Mouse (Mus musculus): ENCODE results near the gene Ripor2. TPM values are rescaled to one million over a fixed set of nuclear protein-coding genes. Genes with fewer than 3 reads are reported as not detected.

The Ripor2 gene
- polyA plus RNA-seq, 1 experiment from 2014 or later = 4.4 TPM

DNA sequence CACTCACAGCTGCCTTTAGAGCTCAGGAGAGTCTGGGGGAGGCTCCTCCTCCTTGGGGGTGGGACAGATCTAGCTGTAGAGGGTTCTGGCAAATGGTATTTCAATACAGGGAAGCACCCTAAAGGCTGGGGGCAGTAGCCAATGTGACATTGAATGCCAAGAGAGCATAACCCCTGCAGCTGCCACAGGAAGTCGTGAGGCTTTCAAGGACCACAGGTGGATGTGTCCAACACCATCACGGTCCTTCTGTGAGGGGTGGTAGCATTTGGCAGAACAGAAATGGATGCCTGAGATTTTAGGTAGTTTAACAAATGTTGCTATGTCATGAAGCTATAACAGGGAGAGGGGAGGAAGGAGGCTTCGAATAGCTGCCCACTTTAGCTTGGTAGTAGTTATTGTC is 63.2 kb downstream of the Ripor2 start:
- WGBS (ENCODE audit: insufficient replicate concordance) = 59% methylated on average over 3 of the region's 3 CpGs
- no peak overlapping the region for H3K27ac ChIP-seq (ENCODE audit: low read length)
- no peaks in the 10 kb centered on the region; the same call in 1 of the 2 replicates for H3K27me3 ChIP-seq (ENCODE audit: control insufficient read depth, insufficient read depth, low read depth, low read length)
- no peaks in the 10 kb centered on the region for H3K36me3 ChIP-seq (ENCODE audit: control insufficient read depth, insufficient read depth)
- no peak for ATAC-seq (ENCODE audit: low read depth)
- peaks cover 2% of the 10 kb centered on the region; the same call in 1 of the 2 replicates for H3K4me1 ChIP-seq (ENCODE audit: control insufficient read depth, low read depth, low read length)
- H3K9me3 ChIP-seq (replicated peaks; ENCODE audit: control insufficient read depth, low read length) = no peaks in the 10 kb centered on the region
- H3K9ac ChIP-seq (ENCODE audit: low read depth, low read length) = no peak overlapping the region
- no peak overlapping the region for H3K4me2 ChIP-seq (ENCODE audit: low read depth, low read length)
- no peak overlapping the region for H3K4me3 ChIP-seq (ENCODE audit: low read depth, low read length)

DNA sequence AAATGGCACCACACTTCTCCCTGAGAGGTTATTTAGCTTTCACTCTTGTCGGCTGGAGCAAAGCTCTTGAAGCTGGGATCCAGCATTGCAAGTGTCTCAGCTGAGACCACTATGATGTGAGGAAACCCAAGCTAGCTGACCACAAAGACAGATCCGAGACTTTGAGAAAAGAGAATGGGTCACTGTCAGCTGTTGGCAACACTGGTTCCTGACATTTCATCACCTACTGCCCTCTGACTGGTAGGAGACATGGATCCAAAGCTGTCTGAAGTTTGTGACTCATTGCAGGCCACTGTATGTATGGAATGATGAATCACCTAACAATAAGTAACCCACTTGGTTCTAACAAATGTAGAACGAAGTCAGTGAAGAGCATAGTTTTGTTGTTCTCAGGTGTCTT is 64.3 kb downstream of the Ripor2 start:
- Histone ChIP-seq H3K27ac (ENCODE audit: low read length) (no peak overlapping the region), H3K4me1 (ENCODE audit: control insufficient read depth, low read depth, low read length) (peaks cover 2% of the 10 kb centered on the region; the same call in 1 of the 2 replicates), H3K9me3 (replicated peaks; ENCODE audit: control insufficient read depth, low read length) (no peaks in the 10 kb centered on the region), H3K27me3 (ENCODE audit: control insufficient read depth, insufficient read depth, low read depth, low read length) (no peaks in the 10 kb centered on the region), H3K36me3 (ENCODE audit: control insufficient read depth, insufficient read depth) (no peaks in the 10 kb centered on the region), H3K4me3 (ENCODE audit: low read depth, low read length) (no peak overlapping the region), H3K9ac (ENCODE audit: low read depth, low read length) (no peak overlapping the region), H3K4me2 (ENCODE audit: low read depth, low read length) (no peak overlapping the region)
- ATAC-seq (ENCODE audit: low read depth) = no peak
- WGBS (ENCODE audit: insufficient replicate concordance) = 41% methylated on average over 3 of the region's 3 CpGs

DNA sequence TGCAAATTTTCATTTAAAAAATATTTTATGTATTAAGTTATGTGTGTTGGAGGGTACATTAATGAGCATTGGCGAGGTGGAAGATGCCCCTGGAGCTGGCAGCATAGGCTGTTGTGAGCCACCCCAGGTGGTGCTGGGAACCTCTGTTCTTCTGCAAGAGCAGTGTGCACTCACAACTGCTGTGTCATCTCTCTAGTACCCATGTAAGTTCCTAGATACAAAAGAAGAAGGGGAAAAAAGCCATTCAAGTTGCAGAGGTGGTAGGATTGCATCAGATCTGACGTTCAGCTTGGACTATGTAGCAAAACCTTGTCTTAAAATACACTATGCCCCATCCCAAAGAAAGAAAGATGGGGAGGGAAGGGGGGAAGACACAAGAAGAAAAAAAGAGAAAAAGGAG is 65.5 kb downstream of the Ripor2 start:
- no peak overlapping the region for H3K9ac ChIP-seq (ENCODE audit: low read depth, low read length)
- H3K4me1 ChIP-seq (ENCODE audit: control insufficient read depth, low read depth, low read length) = no peaks in the 10 kb centered on the region
- 55% methylated on average over 2 of the region's 2 CpGs for WGBS (ENCODE audit: insufficient replicate concordance)
- H3K27me3 ChIP-seq (ENCODE audit: control insufficient read depth, insufficient read depth, low read depth, low read length) = no peaks in the 10 kb centered on the region
- H3K4me3 ChIP-seq (ENCODE audit: low read depth, low read length) = no peak overlapping the region
- no peak for ATAC-seq (ENCODE audit: low read depth)
- no peak overlapping the region for H3K27ac ChIP-seq (ENCODE audit: low read length)
- no peaks in the 10 kb centered on the region for H3K9me3 ChIP-seq (replicated peaks; ENCODE audit: control insufficient read depth, low read length)
- H3K4me2 ChIP-seq (ENCODE audit: low read depth, low read length) = no peak overlapping the region
- H3K36me3 ChIP-seq (ENCODE audit: control insufficient read depth, insufficient read depth) = no peaks in the 10 kb centered on the region

DNA sequence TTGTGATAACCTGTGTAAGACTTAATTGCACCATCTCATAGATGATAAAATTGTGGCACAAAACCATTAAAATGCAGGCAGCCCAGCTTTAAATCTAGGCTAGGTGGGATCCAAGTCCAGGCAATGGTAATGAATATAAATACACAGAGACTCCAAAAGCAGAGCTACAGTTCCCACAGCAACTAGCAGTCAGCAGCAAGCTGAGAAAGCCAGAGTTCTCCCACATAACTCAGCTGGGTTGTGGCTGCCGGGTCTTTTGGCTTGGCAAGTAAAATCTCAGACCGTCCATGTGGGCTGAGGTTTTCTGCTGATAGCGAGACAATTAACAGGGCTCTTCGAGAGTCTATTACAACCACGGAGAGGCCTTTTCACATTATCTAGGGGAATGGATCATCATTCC is 66.0 kb downstream of the Ripor2 start:
- Histone ChIP-seq H3K9ac (ENCODE audit: low read depth, low read length) (no peak overlapping the region), H3K4me3 (ENCODE audit: low read depth, low read length) (no peak overlapping the region), H3K4me1 (ENCODE audit: control insufficient read depth, low read depth, low read length) (no peaks in the 10 kb centered on the region), H3K27me3 (ENCODE audit: control insufficient read depth, insufficient read depth, low read depth, low read length) (no peaks in the 10 kb centered on the region), H3K4me2 (ENCODE audit: low read depth, low read length) (no peak overlapping the region), H3K36me3 (ENCODE audit: control insufficient read depth, insufficient read depth) (no peaks in the 10 kb centered on the region), H3K9me3 (replicated peaks; ENCODE audit: control insufficient read depth, low read length) (no peaks in the 10 kb centered on the region), H3K27ac (ENCODE audit: low read length) (no peak overlapping the region)
- ATAC-seq (ENCODE audit: low read depth) = no peak
- 29% methylated on average over 5 of the region's 5 CpGs for WGBS (ENCODE audit: insufficient replicate concordance)

DNA sequence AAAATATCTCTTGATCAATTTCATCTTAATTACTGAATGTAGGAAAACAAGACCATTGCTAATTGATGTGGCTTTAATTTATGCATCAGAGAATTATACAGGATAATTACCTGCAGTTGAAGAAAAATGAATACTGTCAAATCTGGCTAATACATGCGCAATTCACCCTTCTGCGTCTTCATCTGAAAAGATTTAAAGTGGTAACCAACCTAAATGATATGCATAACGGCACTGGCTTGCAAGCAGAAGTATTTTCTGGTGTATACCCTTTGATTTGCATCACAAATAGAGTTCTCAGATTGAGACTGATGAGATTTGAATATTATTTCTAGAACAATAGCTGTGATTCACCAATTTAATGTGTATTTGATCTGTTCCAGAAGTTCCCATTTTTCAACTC is 66.7 kb downstream of the Ripor2 start:
- H3K4me1 ChIP-seq (ENCODE audit: control insufficient read depth, low read depth, low read length) = no peaks in the 10 kb centered on the region
- no peak overlapping the region for H3K9ac ChIP-seq (ENCODE audit: low read depth, low read length)
- H3K27ac ChIP-seq (ENCODE audit: low read length) = no peak overlapping the region
- WGBS (ENCODE audit: insufficient replicate concordance) = 76% methylated on average over 3 of the region's 3 CpGs
- no peak overlapping the region for H3K4me2 ChIP-seq (ENCODE audit: low read depth, low read length)
- no peak overlapping the region for H3K4me3 ChIP-seq (ENCODE audit: low read depth, low read length)
- H3K36me3 ChIP-seq (ENCODE audit: control insufficient read depth, insufficient read depth) = no peaks in the 10 kb centered on the region
- no peaks in the 10 kb centered on the region for H3K9me3 ChIP-seq (replicated peaks; ENCODE audit: control insufficient read depth, low read length)
- H3K27me3 ChIP-seq (ENCODE audit: control insufficient read depth, insufficient read depth, low read depth, low read length) = no peaks in the 10 kb centered on the region
- ATAC-seq (ENCODE audit: low read depth) = no peak

DNA sequence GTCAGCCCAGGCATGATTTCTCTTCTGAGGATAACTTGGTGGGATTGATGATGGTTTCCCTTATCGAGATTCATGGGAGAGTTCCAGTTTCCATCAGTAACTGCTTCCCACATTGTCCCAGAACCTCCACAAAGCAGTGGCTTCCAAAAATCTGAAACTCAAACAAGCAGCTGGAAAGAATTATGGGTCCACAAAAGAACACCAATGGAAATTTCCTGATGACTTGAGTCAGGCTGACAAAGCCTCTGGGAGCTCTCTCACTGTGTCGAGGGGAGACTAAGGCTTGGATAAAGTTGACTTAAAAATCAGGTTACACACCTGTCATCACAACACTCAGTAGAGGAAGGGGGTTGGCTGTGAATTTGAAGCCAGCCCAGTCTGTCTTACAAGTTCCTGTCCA is 67.1 kb downstream of the Ripor2 start:
- Histone ChIP-seq H3K4me3 (ENCODE audit: low read depth, low read length) (no peak overlapping the region), H3K4me1 (ENCODE audit: control insufficient read depth, low read depth, low read length) (no peaks in the 10 kb centered on the region), H3K4me2 (ENCODE audit: low read depth, low read length) (no peak overlapping the region), H3K27ac (ENCODE audit: low read length) (no peak overlapping the region), H3K9ac (ENCODE audit: low read depth, low read length) (no peak overlapping the region), H3K36me3 (ENCODE audit: control insufficient read depth, insufficient read depth) (no peaks in the 10 kb centered on the region), H3K9me3 (replicated peaks; ENCODE audit: control insufficient read depth, low read length) (no peaks in the 10 kb centered on the region), H3K27me3 (ENCODE audit: control insufficient read depth, insufficient read depth, low read depth, low read length) (no peaks in the 10 kb centered on the region)
- ATAC-seq (ENCODE audit: low read depth) = no peak
- WGBS (ENCODE audit: insufficient replicate concordance) = 53% methylated on average over 2 of the region's 2 CpGs

DNA sequence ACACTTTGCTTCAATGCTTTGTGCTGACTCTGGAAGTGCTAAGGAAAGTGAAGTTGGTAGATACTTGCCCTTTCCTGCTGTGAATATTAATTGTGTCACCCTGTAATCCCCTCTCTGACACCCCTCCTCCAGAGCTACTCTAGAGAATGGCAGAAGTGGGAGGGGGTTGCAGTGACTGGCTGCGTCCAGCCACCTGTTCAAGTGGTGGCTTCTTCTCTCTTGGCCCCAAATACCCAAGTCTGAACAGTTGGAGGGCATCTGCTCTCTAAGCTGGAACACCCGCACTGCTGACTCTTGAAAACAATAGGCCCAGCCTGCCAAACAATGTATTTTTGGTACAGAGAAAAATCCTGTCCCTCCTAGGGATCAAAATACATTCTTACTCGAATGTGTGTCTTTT is 69.0 kb downstream of the Ripor2 start:
- H3K9ac ChIP-seq (ENCODE audit: low read depth, low read length) = no peak overlapping the region
- no peak for ATAC-seq (ENCODE audit: low read depth)
- H3K4me3 ChIP-seq (ENCODE audit: low read depth, low read length) = no peak overlapping the region
- no peaks in the 10 kb centered on the region for H3K27me3 ChIP-seq (ENCODE audit: control insufficient read depth, insufficient read depth, low read depth, low read length)
- 54% methylated on average over 3 of the region's 3 CpGs for WGBS (ENCODE audit: insufficient replicate concordance)
- H3K4me1 ChIP-seq (ENCODE audit: control insufficient read depth, low read depth, low read length) = no peaks in the 10 kb centered on the region
- no peaks in the 10 kb centered on the region for H3K36me3 ChIP-seq (ENCODE audit: control insufficient read depth, insufficient read depth)
- no peak overlapping the region for H3K4me2 ChIP-seq (ENCODE audit: low read depth, low read length)
- H3K27ac ChIP-seq (ENCODE audit: low read length) = no peak overlapping the region
- H3K9me3 ChIP-seq (replicated peaks; ENCODE audit: control insufficient read depth, low read length) = no peaks in the 10 kb centered on the region

DNA sequence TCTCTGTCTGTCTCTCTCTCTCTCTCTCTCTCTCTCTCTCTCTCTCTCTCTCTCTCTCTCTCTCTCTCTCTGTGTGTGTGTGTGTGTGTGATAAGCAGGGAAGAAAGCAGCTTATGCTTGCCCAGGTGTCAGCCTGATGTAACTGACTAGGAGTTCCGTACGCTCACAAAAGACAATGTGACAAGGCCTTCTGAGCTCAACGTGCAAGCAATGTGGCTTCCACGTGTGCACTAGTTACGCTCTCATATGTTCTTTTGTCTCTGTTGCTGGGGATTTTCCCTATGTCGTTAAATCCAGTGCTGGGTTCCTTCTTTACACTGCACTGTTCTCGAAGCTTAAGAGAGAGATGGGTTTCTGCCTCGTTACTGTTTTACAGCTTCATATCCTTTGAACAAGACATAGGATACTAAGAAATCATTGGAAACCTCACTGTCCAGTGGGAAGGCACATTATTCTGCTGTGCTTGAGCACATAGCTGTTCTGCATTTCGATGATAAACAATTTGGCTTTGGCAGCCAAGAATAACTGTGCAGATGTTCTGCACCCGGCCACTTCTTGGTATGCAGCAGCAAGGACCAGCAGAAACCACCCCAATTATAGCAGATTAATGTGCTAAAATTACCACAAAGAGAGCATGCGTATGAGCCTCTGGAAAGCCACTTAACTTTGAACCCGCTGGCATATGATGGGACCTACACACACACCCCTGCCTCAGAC is 73.1 kb downstream of the Ripor2 start:
- H3K4me2 ChIP-seq (ENCODE audit: low read depth, low read length) = no peak overlapping the region
- H3K36me3 ChIP-seq (ENCODE audit: control insufficient read depth, insufficient read depth) = no peaks in the 10 kb centered on the region
- H3K4me3 ChIP-seq (ENCODE audit: low read depth, low read length) = no peak overlapping the region
- H3K4me1 ChIP-seq (ENCODE audit: control insufficient read depth, low read depth, low read length) = no peaks in the 10 kb centered on the region
- H3K9ac ChIP-seq (ENCODE audit: low read depth, low read length) = no peak overlapping the region
- no peaks in the 10 kb centered on the region for H3K9me3 ChIP-seq (replicated peaks; ENCODE audit: control insufficient read depth, low read length)
- no peaks in the 10 kb centered on the region for H3K27me3 ChIP-seq (ENCODE audit: control insufficient read depth, insufficient read depth, low read depth, low read length)
- WGBS (ENCODE audit: insufficient replicate concordance) = 42% methylated on average over 12 of the region's 12 CpGs
- no peak overlapping the region for H3K27ac ChIP-seq (ENCODE audit: low read length)
- no peak for ATAC-seq (ENCODE audit: low read depth)

DNA sequence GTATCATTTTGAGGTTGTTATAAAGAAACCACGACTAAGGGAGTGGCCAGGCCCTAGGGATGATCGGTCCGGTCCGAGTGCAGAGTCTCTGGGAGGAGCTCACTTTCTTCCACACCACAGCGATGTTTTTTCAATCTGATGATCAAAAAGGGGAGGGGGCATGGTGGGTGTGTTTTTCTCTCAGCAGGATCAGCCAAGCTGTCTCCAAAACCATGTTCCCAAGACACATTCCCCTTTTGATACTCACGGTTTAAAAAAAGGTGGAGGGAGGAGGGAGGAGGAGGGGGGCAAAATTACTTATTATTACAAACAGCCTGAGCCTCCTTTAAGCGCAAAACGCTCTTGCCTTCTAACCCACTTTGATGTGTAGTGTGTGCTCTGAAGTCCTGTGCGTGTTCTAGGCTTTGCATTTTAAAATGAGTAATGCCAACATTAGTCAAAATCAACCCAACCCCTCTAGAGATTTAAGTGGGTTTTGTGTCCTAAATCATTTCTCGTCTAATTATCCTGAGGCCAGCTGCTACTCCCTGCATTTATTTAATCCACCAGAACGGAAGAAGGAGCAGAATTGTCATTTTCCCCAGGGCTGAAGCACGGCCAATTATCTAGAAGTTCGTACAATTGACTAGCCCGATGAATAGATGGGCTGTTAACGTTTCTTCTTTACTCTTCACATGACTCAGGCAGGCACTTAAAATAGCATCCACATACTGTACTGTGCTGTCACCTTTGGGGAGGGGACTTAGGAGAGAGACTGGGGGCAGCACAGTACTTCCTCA is 74.9 kb downstream of the Ripor2 start:
- H3K4me2 ChIP-seq (ENCODE audit: low read depth, low read length) = no peak overlapping the region
- no peak for ATAC-seq (ENCODE audit: low read depth)
- no peak overlapping the region for H3K9ac ChIP-seq (ENCODE audit: low read depth, low read length)
- H3K4me1 ChIP-seq (ENCODE audit: control insufficient read depth, low read depth, low read length) = no peaks in the 10 kb centered on the region
- H3K27ac ChIP-seq (ENCODE audit: low read length) = no peak overlapping the region
- H3K4me3 ChIP-seq (ENCODE audit: low read depth, low read length) = no peak overlapping the region
- 58% methylated on average over 15 of the region's 15 CpGs for WGBS (ENCODE audit: insufficient replicate concordance)
- H3K9me3 ChIP-seq (replicated peaks; ENCODE audit: control insufficient read depth, low read length) = no peaks in the 10 kb centered on the region
- no peaks in the 10 kb centered on the region for H3K36me3 ChIP-seq (ENCODE audit: control insufficient read depth, insufficient read depth)
- no peaks in the 10 kb centered on the region for H3K27me3 ChIP-seq (ENCODE audit: control insufficient read depth, insufficient read depth, low read depth, low read length)
